Mouse (Mus musculus) ES-Bruce4 (cell line): ENCODE measurements around the gene Cpeb1.

Experiments
- EP300 ChIP-seq: IDR thresholded peaks from 2 replicates; pipeline ENCODE4 v1.6.1; 2011; ENCODE audit warnings: low read depth, low read length; ENCODE audit not compliant: insufficient read depth
- POLR2A ChIP-seq: IDR thresholded peaks from one replicate; pipeline ENCODE4 v1.8.1; 2011; ENCODE audit warnings: low read length; ENCODE audit not compliant: insufficient read depth

DNA sequence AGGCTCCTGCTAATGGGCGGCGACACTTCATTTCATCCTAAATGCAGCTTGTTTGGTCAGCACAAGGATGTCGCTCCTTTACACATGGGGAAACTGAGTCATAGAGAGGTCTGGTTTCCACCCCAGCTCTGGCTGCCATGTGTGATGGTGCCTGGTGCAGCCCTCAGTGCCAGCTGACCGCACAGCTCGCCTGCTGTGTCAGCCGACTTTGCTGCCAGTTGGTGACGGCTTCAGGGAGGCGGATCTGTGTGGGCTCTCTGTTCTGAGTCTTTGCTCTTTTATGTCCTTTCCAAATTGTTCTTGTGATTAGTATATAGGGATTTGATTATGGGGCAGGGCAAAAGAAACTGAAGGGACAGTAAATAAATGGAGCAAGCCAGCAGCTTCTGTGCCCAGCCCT, 147.5 kb downstream of the Cpeb1 start:
- no peak for TF ChIP-seq EP300
- TF ChIP-seq POLR2A: no peak
